Mouse (Mus musculus) bone marrow macrophage, adult 2 months (primary cell): ENCODE measurements around the gene Prkrip1.
"Not testable (repeated sequence)": the region's sequence is repeated elsewhere in the genome, so short reads cannot be mapped to it uniquely, and the experiment has no call there.

Experiments
- CTCF ChIP-seq: IDR thresholded peaks from 2 replicates; pipeline ENCODE4 v1.5.1; 2012; ENCODE audit warnings: low read depth, mild to moderate bottlenecking, low read length, moderate library complexity
- POLR2A ChIP-seq: IDR thresholded peaks from 2 replicates; pipeline ENCODE4 v1.6.1; 2012; ENCODE audit warnings: mild to moderate bottlenecking, low read depth, low read length, borderline replicate concordance

GRCm38 (mm10) chr5:136160084-136160483, 38.7 kb downstream of the Prkrip1 start:
- not testable (repeated sequence) for TF ChIP-seq CTCF, POLR2A
